Comparison of ENCODE assay signal across 13 mouse cellular contexts in genomic region chr11:102024875-102025274, GRCm38 (mm10). TPM values are rescaled to one million over a fixed set of nuclear protein-coding genes. Genes with fewer than 3 reads are reported as not detected.
A peak's percentile ranks its signal among the peaks of the same experiment; 100 is the strongest.
DNase-seq lines count a peak whose midpoint lies in the region; ATAC-seq lines count a peak whose summit lies in the region.
"Had no signal": no experiment of that assay in that cellular context is flagged by ENCODE, and none has a peak within 500 bp of the region (broad histone marks: within the 10 kb centered on the region; RNA-seq: fewer than 3 reads in every experiment).

No protein-coding gene starts in this region.

- H3K9ac ChIP-seq in kidney, embryonic 16.5 days (replicated peaks; ENCODE audit: low read length): 0 out of 2 replicates have a peak overlapping the region, but pooled peaks have one; percentile 10
- peak overlapping the region; percentile 29; the same call in 1 of the 2 replicates for H3K9ac ChIP-seq in forebrain, embryonic 14.5 days (ENCODE audit: low read length)
- H3K9ac ChIP-seq in limb, embryonic 13.5 days: no peak overlapping the region
- H3K9ac ChIP-seq in neural tube, embryonic 15.5 days (replicated peaks): 0 out of 2 replicates have a peak overlapping the region, but pooled peaks have one; percentile 28
- H3K9ac ChIP-seq: heart, embryonic 15.5 days; liver, embryonic 14.5 days had no signal

- no peak for ATAC-seq in kidney, embryonic 16.5 days (ENCODE audit: low FRiP score, low TSS enrichment)
- no peak for ATAC-seq in forebrain, embryonic 14.5 days
- ATAC-seq in limb, embryonic 13.5 days (ENCODE audit: low FRiP score, low read depth): no peak
- ATAC-seq in neural tube, embryonic 15.5 days (ENCODE audit: low FRiP score): no peak

- H3K4me1 ChIP-seq in kidney, embryonic 16.5 days (ENCODE audit: insufficient read depth, low read length): peaks cover 24% of the 10 kb centered on the region
- peaks cover 24% of the 10 kb centered on the region for H3K4me1 ChIP-seq in forebrain, embryonic 14.5 days (ENCODE audit: control insufficient read depth, insufficient read depth, low read length)
- peaks cover 24% of the 10 kb centered on the region for H3K4me1 ChIP-seq in limb, embryonic 13.5 days
- peaks cover 42% of the 10 kb centered on the region for H3K4me1 ChIP-seq in neural tube, embryonic 15.5 days
- peaks cover 26% of the 10 kb centered on the region for H3K4me1 ChIP-seq in heart, embryonic 10.5 days

- peaks cover 24% of the 10 kb centered on the region for H3K27me3 ChIP-seq in kidney, embryonic 16.5 days (ENCODE audit: insufficient read depth, low read length)
- no peaks in the 10 kb centered on the region for H3K27me3 ChIP-seq in forebrain, embryonic 14.5 days (replicated peaks; ENCODE audit: control insufficient read depth, insufficient read depth, low read length)
- H3K27me3 ChIP-seq in limb, embryonic 13.5 days: no peaks in the 10 kb centered on the region
- no peaks in the 10 kb centered on the region for H3K27me3 ChIP-seq in neural tube, embryonic 15.5 days (replicated peaks)
- H3K27me3 ChIP-seq in heart, embryonic 10.5 days (ENCODE audit: insufficient read depth, poor library complexity, severe bottlenecking): peaks cover 46% of the 10 kb centered on the region

- DNase-seq in kidney, adult 18-20 months: no peak
- DNase-seq in forebrain, embryonic 14.5 days (ENCODE audit: low spot score): no peak
- no peak for DNase-seq in embryo, embryonic 11 days
- DNase-seq in heart, embryonic 10.5 days (ENCODE audit: low spot score): no peak
- DNase-seq: kidney, postnatal 36 days; lung, postnatal 14 days had no signal

- H3K27ac ChIP-seq in kidney, embryonic 16.5 days (ENCODE audit: low read length): no peak overlapping the region
- H3K27ac ChIP-seq in forebrain, embryonic 14.5 days (ENCODE audit: low read depth, low read length): 0 out of 2 replicates have a peak overlapping the region, but pooled peaks have one; percentile 16
- no peak overlapping the region for H3K27ac ChIP-seq in limb, embryonic 13.5 days
- H3K27ac ChIP-seq in neural tube, embryonic 15.5 days (replicated peaks): no peak overlapping the region
- no peak overlapping the region for H3K27ac ChIP-seq in heart, embryonic 10.5 days
- H3K27ac ChIP-seq: heart, embryonic 15.5 days; liver, embryonic 14.5 days had no signal

- H3K9me3 ChIP-seq in kidney, embryonic 16.5 days (ENCODE audit: low read length): no peaks in the 10 kb centered on the region
- H3K9me3 ChIP-seq in forebrain, embryonic 14.5 days (replicated peaks; ENCODE audit: control insufficient read depth, low read length): no peaks in the 10 kb centered on the region
- H3K9me3 ChIP-seq in limb, embryonic 13.5 days: no peaks in the 10 kb centered on the region
- H3K9me3 ChIP-seq in neural tube, embryonic 15.5 days (replicated peaks): no peaks in the 10 kb centered on the region
- H3K9me3 ChIP-seq in heart, embryonic 10.5 days: no peaks in the 10 kb centered on the region
- H3K9me3 ChIP-seq: heart, embryonic 15.5 days had no signal

- H3K4me3 ChIP-seq in kidney, embryonic 16.5 days (ENCODE audit: low read length): no peak overlapping the region
- 0 out of 2 replicates have a peak overlapping the region, but pooled peaks have one; percentile 67 for H3K4me3 ChIP-seq in forebrain, embryonic 14.5 days (ENCODE audit: low read depth, low read length)
- H3K4me3 ChIP-seq in limb, embryonic 13.5 days: no peak overlapping the region
- no peak overlapping the region for H3K4me3 ChIP-seq in neural tube, embryonic 15.5 days (replicated peaks)
- no peak overlapping the region for H3K4me3 ChIP-seq in heart, embryonic 10.5 days

- WGBS in kidney, embryonic 16.5 days: 78% methylated on average over 4 of the region's 4 CpGs
- WGBS in forebrain, embryonic 14.5 days: 78% methylated on average over 4 of the region's 4 CpGs
- 81% methylated on average over 4 of the region's 4 CpGs for WGBS in limb, embryonic 13.5 days
- WGBS in neural tube, embryonic 15.5 days: 86% methylated on average over 4 of the region's 4 CpGs
- 86% methylated on average over 4 of the region's 4 CpGs for WGBS in heart, embryonic 10.5 days

- no peaks in the 10 kb centered on the region for H3K36me3 ChIP-seq in kidney, embryonic 16.5 days (ENCODE audit: insufficient read depth, low read length)
- H3K36me3 ChIP-seq in forebrain, embryonic 14.5 days (ENCODE audit: control insufficient read depth, insufficient read depth, low read length): peaks cover 3% of the 10 kb centered on the region; the same call in 1 of the 2 replicates
- peaks cover 8% of the 10 kb centered on the region for H3K36me3 ChIP-seq in limb, embryonic 13.5 days
- H3K36me3 ChIP-seq in neural tube, embryonic 15.5 days: peaks cover 15% of the 10 kb centered on the region; the same call in 1 of the 2 replicates
- H3K36me3 ChIP-seq in heart, embryonic 10.5 days: peaks cover 9% of the 10 kb centered on the region
- H3K36me3 ChIP-seq: heart, embryonic 15.5 days had no signal

- H3K4me2 ChIP-seq in kidney, embryonic 16.5 days (replicated peaks; ENCODE audit: low read depth, low read length): no peak overlapping the region
- H3K4me2 ChIP-seq in forebrain, embryonic 14.5 days (ENCODE audit: low read length): peak overlapping the region; percentile 77
- H3K4me2 ChIP-seq in limb, embryonic 13.5 days (replicated peaks): peak overlapping the region; percentile 82; the same call in 1 of the 2 replicates
- peak overlapping the region; percentile 69 for H3K4me2 ChIP-seq in neural tube, embryonic 15.5 days
- H3K4me2 ChIP-seq: heart, embryonic 15.5 days had no signal

RNA-seq across cellular contexts. Expression of gene Mpp3, which starts 3.4 kb away (rescaled TPM):
- 7.2 and 9.0 TPM in 2 replicates for polyA plus RNA-seq in kidney, embryonic 16.5 days (2015; fragmentation: Nextera tagmentation; extraction: Ambion mirVana)
- polyA plus RNA-seq in forebrain, embryonic 14.5 days (2014; fragmentation: Nextera tagmentation; extraction: Ambion mirVana): 34.2 and 39.6 TPM in 2 replicates
- polyA plus RNA-seq in limb, embryonic 13.5 days (2015; fragmentation: Nextera tagmentation; extraction: Ambion mirVana): 10.0 and 10.2 TPM in 2 replicates
- 49.6 and 56.6 TPM in 2 replicates for polyA plus RNA-seq in neural tube, embryonic 15.5 days (2015; fragmentation: Nextera tagmentation; extraction: Ambion mirVana)
- polyA plus RNA-seq in heart, embryonic 10.5 days (2016; fragmentation: Nextera tagmentation; extraction: Ambion mirVana): 3.4 and 5.1 TPM in 2 replicates

RNA-seq across cellular contexts. Expression of gene Cd300lg, which starts 16.4 kb away (rescaled TPM):
- 1.3 and 1.8 TPM in 2 replicates for polyA plus RNA-seq in kidney, embryonic 16.5 days (2015; fragmentation: Nextera tagmentation; extraction: Ambion mirVana)
- polyA plus RNA-seq in forebrain, embryonic 14.5 days (2014; fragmentation: Nextera tagmentation; extraction: Ambion mirVana): 0.23 TPM in 1 of 2 replicates, not detected in the other
- 0.49 and 0.78 TPM in 2 replicates for polyA plus RNA-seq in limb, embryonic 13.5 days (2015; fragmentation: Nextera tagmentation; extraction: Ambion mirVana)
- 0.64 and 0.88 TPM in 2 replicates for polyA plus RNA-seq in neural tube, embryonic 15.5 days (2015; fragmentation: Nextera tagmentation; extraction: Ambion mirVana)
- polyA plus RNA-seq in heart, embryonic 10.5 days (2016; fragmentation: Nextera tagmentation; extraction: Ambion mirVana): 0.83 and 0.94 TPM in 2 replicates

RNA-seq across cellular contexts. Expression of gene Dusp3, which starts 38.1 kb away (rescaled TPM):
- 39.6 and 39.7 TPM in 2 replicates for polyA plus RNA-seq in kidney, embryonic 16.5 days (2015; fragmentation: Nextera tagmentation; extraction: Ambion mirVana)
- 10.4 and 12.2 TPM in 2 replicates for polyA plus RNA-seq in forebrain, embryonic 14.5 days (2014; fragmentation: Nextera tagmentation; extraction: Ambion mirVana)
- polyA plus RNA-seq in limb, embryonic 13.5 days (2015; fragmentation: Nextera tagmentation; extraction: Ambion mirVana): 18.6 and 19.4 TPM in 2 replicates
- polyA plus RNA-seq in neural tube, embryonic 15.5 days (2015; fragmentation: Nextera tagmentation; extraction: Ambion mirVana): 26.4 and 28.9 TPM in 2 replicates
- 32.3 and 47.3 TPM in 2 replicates for polyA plus RNA-seq in heart, embryonic 10.5 days (2016; fragmentation: Nextera tagmentation; extraction: Ambion mirVana)

RNA-seq across cellular contexts. Expression of gene Cfap97d1, which starts 40.8 kb away (rescaled TPM):
- polyA plus RNA-seq in kidney, embryonic 16.5 days (2015; fragmentation: Nextera tagmentation; extraction: Ambion mirVana): not detected in 2 replicates
- not detected in 2 replicates for polyA plus RNA-seq in forebrain, embryonic 14.5 days (2014; fragmentation: Nextera tagmentation; extraction: Ambion mirVana)
- not detected in 2 replicates for polyA plus RNA-seq in limb, embryonic 13.5 days (2015; fragmentation: Nextera tagmentation; extraction: Ambion mirVana)
- not detected in 2 replicates for polyA plus RNA-seq in neural tube, embryonic 15.5 days (2015; fragmentation: Nextera tagmentation; extraction: Ambion mirVana)
- not detected in 2 replicates for polyA plus RNA-seq in heart, embryonic 10.5 days (2016; fragmentation: Nextera tagmentation; extraction: Ambion mirVana)
- polyA plus RNA-seq: embryonic facial prominence, embryonic 11.5 days; heart, embryonic 15.5 days; intestine, embryonic 14.5 days; liver, embryonic 14.5 days had no signal

RNA-seq across cellular contexts. Expression of gene Sost, which starts 58.1 kb away (rescaled TPM):
- polyA plus RNA-seq in kidney, embryonic 16.5 days (2015; fragmentation: Nextera tagmentation; extraction: Ambion mirVana): 0.76 and 0.80 TPM in 2 replicates
- not detected in 2 replicates for polyA plus RNA-seq in forebrain, embryonic 14.5 days (2014; fragmentation: Nextera tagmentation; extraction: Ambion mirVana)
- 0.38 TPM in 2 replicates for polyA plus RNA-seq in limb, embryonic 13.5 days (2015; fragmentation: Nextera tagmentation; extraction: Ambion mirVana)
- polyA plus RNA-seq in neural tube, embryonic 15.5 days (2015; fragmentation: Nextera tagmentation; extraction: Ambion mirVana): 0.23 TPM in 1 of 2 replicates, not detected in the other
- 0.36 and 0.96 TPM in 2 replicates for polyA plus RNA-seq in heart, embryonic 10.5 days (2016; fragmentation: Nextera tagmentation; extraction: Ambion mirVana)
- polyA plus RNA-seq: embryonic facial prominence, embryonic 11.5 days; intestine, embryonic 14.5 days had no signal
